Mouse (Mus musculus): Measurements from ENCODE around the gene Glce. TPM values are rescaled to one million over a fixed set of nuclear protein-coding genes. Genes with fewer than 3 reads are reported as not detected.
A peak's percentile ranks its signal among the peaks of the same experiment; 100 is the strongest.

Glce gene
- 36.0 and 41.7 TPM in 2 replicates for total RNA-seq (2014; rRNA removed)
- polyA plus RNA-seq (2015; fragmentation: Nextera tagmentation; extraction: Ambion mirVana) = 15.0 and 15.5 TPM in 2 replicates

- under 1% methylated on average over 40 of the region's 51 CpGs for WGBS
- no peaks in the 10 kb centered on the region for H3K9me3 ChIP-seq (ENCODE audit: low read length)
Observed at GRCm38 (mm10) chr9:62122508-62123215, at the start of gene Glce. Gene Glce, minus strand, starts transcription at chr9:62122655.

GRCm38 (mm10) chr9:62172239-62172638 lies 49.8 kb upstream of the Glce start:
- DNase-seq (ENCODE audit: low spot score) = no peak
- no peak overlapping the region for H3K4me2 ChIP-seq (ENCODE audit: low read depth, low read length, poor library complexity, severe bottlenecking)
- H3K4me3 ChIP-seq (ENCODE audit: low read depth, low read length) = no peak overlapping the region
- no peaks in the 10 kb centered on the region for H3K27me3 ChIP-seq (ENCODE audit: insufficient read depth, low read length)
- no peaks in the 10 kb centered on the region for H3K9me3 ChIP-seq (ENCODE audit: low read length)
- no peak for TF ChIP-seq CTCF (IDR thresholded peaks at IDR 0.05)
- H3K4me1 ChIP-seq (ENCODE audit: insufficient read depth, low read length) = no peaks in the 10 kb centered on the region
- no peaks in the 10 kb centered on the region for H3K36me3 ChIP-seq (ENCODE audit: insufficient read depth, low read length)
- H3K9ac ChIP-seq (replicated peaks; ENCODE audit: low read length, poor library complexity, severe bottlenecking) = no peak overlapping the region
- no peak for ATAC-seq (ENCODE audit: low FRiP score)
- H3K27ac ChIP-seq (ENCODE audit: low read depth, low read length) = no peak overlapping the region
- 83% methylated on average over 3 of the region's 3 CpGs for WGBS

More at GRCm38 (mm10) chr9:62122508-62123215, at the start of gene Glce:
- H3K4me1 ChIP-seq (ENCODE audit: insufficient read depth, low read length) = 0 out of 2 replicates have a peak, but pooled peaks cover 6% of the 10 kb centered on the region
- peak; percentile 98 for DNase-seq (ENCODE audit: low spot score)
- peak within 1 kb of the TSS; percentile 66 for H3K4me2 ChIP-seq (ENCODE audit: low read depth, low read length, poor library complexity, severe bottlenecking)
- H3K27me3 ChIP-seq (ENCODE audit: insufficient read depth, low read length) = no peaks in the 10 kb centered on the region
- no peaks in the 10 kb centered on the region for H3K36me3 ChIP-seq (ENCODE audit: insufficient read depth, low read length)
- H3K9ac ChIP-seq (replicated peaks; ENCODE audit: low read length, poor library complexity, severe bottlenecking) = peak within 1 kb of the TSS; percentile 88
- peak within 1 kb of the TSS; percentile 92 for H3K27ac ChIP-seq (ENCODE audit: low read depth, low read length)
- TF ChIP-seq CTCF (IDR thresholded peaks at IDR 0.05) = no peak; the same call in 1 of the 2 replicates
- peak within 1 kb of the TSS; percentile 72 for H3K4me3 ChIP-seq (ENCODE audit: low read depth, low read length)
- peak; percentile 99 for ATAC-seq (ENCODE audit: low FRiP score)

- 96% methylated on average over 2 of the region's 2 CpGs for WGBS
- TF ChIP-seq CTCF (IDR thresholded peaks at IDR 0.05) = no peak
Observed at GRCm38 (mm10) chr9:62170921-62171320, 48.5 kb upstream of the Glce start.

GRCm38 (mm10) chr9:62166621-62167020 lies 44.2 kb upstream of the Glce start:
- 49% methylated on average over 5 of the region's 5 CpGs for WGBS
- no peak for ATAC-seq (ENCODE audit: low FRiP score)

More at GRCm38 (mm10) chr9:62170921-62171320, 48.5 kb upstream of the Glce start:
- Histone ChIP-seq H3K9me3 (ENCODE audit: low read length) (no peaks in the 10 kb centered on the region), H3K4me1 (ENCODE audit: insufficient read depth, low read length) (no peaks in the 10 kb centered on the region), H3K9ac (replicated peaks; ENCODE audit: low read length, poor library complexity, severe bottlenecking) (no peak overlapping the region), H3K36me3 (ENCODE audit: insufficient read depth, low read length) (no peaks in the 10 kb centered on the region), H3K27ac (ENCODE audit: low read depth, low read length) (no peak overlapping the region), H3K4me3 (ENCODE audit: low read depth, low read length) (no peak overlapping the region), H3K27me3 (ENCODE audit: insufficient read depth, low read length) (no peaks in the 10 kb centered on the region), H3K4me2 (ENCODE audit: low read depth, low read length, poor library complexity, severe bottlenecking) (no peak overlapping the region)
- ATAC-seq (ENCODE audit: low FRiP score) (no peak), DNase-seq (ENCODE audit: low spot score) (no peak)

GRCm38 (mm10) chr9:62166186-62166585 lies 43.7 kb upstream of the Glce start:
- Histone ChIP-seq H3K9ac (replicated peaks; ENCODE audit: low read length, poor library complexity, severe bottlenecking) (no peak overlapping the region), H3K27ac (ENCODE audit: low read depth, low read length) (no peak overlapping the region), H3K9me3 (ENCODE audit: low read length) (no peaks in the 10 kb centered on the region), H3K4me2 (ENCODE audit: low read depth, low read length, poor library complexity, severe bottlenecking) (no peak overlapping the region), H3K27me3 (ENCODE audit: insufficient read depth, low read length) (no peaks in the 10 kb centered on the region), H3K4me1 (ENCODE audit: insufficient read depth, low read length) (no peaks in the 10 kb centered on the region), H3K36me3 (ENCODE audit: insufficient read depth, low read length) (no peaks in the 10 kb centered on the region), H3K4me3 (ENCODE audit: low read depth, low read length) (no peak overlapping the region)
- ATAC-seq (ENCODE audit: low FRiP score) = no peak
- 32% methylated on average over 4 of the region's 4 CpGs for WGBS
- no peak for TF ChIP-seq CTCF (IDR thresholded peaks at IDR 0.05)
- peak; percentile 67 for DNase-seq (ENCODE audit: low spot score)

More at GRCm38 (mm10) chr9:62166621-62167020, 44.2 kb upstream of the Glce start:
- no peak overlapping the region for H3K4me2 ChIP-seq (ENCODE audit: low read depth, low read length, poor library complexity, severe bottlenecking)
- no peak for DNase-seq (ENCODE audit: low spot score)
- no peaks in the 10 kb centered on the region for H3K36me3 ChIP-seq (ENCODE audit: insufficient read depth, low read length)
- no peaks in the 10 kb centered on the region for H3K27me3 ChIP-seq (ENCODE audit: insufficient read depth, low read length)
- no peak for TF ChIP-seq CTCF (IDR thresholded peaks at IDR 0.05)
- H3K9me3 ChIP-seq (ENCODE audit: low read length) = no peaks in the 10 kb centered on the region
- no peak overlapping the region for H3K27ac ChIP-seq (ENCODE audit: low read depth, low read length)
- no peaks in the 10 kb centered on the region for H3K4me1 ChIP-seq (ENCODE audit: insufficient read depth, low read length)
- H3K4me3 ChIP-seq (ENCODE audit: low read depth, low read length) = no peak overlapping the region
- H3K9ac ChIP-seq (replicated peaks; ENCODE audit: low read length, poor library complexity, severe bottlenecking) = no peak overlapping the region

- H3K4me2 ChIP-seq (ENCODE audit: low read depth, low read length, poor library complexity, severe bottlenecking) = no peak overlapping the region
- ATAC-seq (ENCODE audit: low FRiP score) (peak; percentile 54; the same call in 1 of the 2 replicates), DNase-seq (ENCODE audit: low spot score) (peak; percentile 61)
- H3K27me3 ChIP-seq (ENCODE audit: insufficient read depth, low read length) = no peaks in the 10 kb centered on the region
- H3K27ac ChIP-seq (ENCODE audit: low read depth, low read length) = no peak overlapping the region
- WGBS = 44% methylated on average over 4 of the region's 4 CpGs
- TF ChIP-seq CTCF (IDR thresholded peaks at IDR 0.05) = no peak
- no peaks in the 10 kb centered on the region for H3K36me3 ChIP-seq (ENCODE audit: insufficient read depth, low read length)
- no peak overlapping the region for H3K4me3 ChIP-seq (ENCODE audit: low read depth, low read length)
- no peaks in the 10 kb centered on the region for H3K4me1 ChIP-seq (ENCODE audit: insufficient read depth, low read length)
- H3K9me3 ChIP-seq (ENCODE audit: low read length) = no peaks in the 10 kb centered on the region
- no peak overlapping the region for H3K9ac ChIP-seq (replicated peaks; ENCODE audit: low read length, poor library complexity, severe bottlenecking)
Observed at GRCm38 (mm10) chr9:62162889-62163291, 40.4 kb upstream of the Glce start.
